29 mouse cellular contexts compared by ENCODE assay signal in the genomic region with DNA sequence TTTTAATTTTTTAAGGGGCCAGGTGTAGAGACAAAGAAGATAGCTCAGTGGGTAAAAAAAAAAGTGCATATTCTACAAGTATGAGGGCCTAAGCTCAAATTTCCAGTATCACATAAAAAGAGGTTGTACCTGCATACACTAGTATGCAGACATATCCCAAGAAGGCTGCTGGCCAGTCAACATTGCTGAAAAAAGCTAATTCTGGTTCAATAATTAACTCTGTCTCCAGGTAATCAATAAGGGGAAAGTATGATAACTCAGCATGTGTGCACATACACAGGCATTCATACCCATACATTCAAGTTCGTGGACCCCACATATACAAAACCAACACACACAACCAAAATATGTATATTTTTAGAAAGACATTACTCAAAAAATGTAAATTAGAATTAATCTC.
"Had no signal": no experiment of that assay in that cellular context is flagged by ENCODE, and none has a peak within 500 bp of the region (broad histone marks: within the 10 kb centered on the region; RNA-seq: fewer than 3 reads in every experiment).

No protein-coding gene starts in this region.

- H3K36me3 ChIP-seq: forebrain, embryonic 12.5 days had no signal

- H3K27me3 ChIP-seq: embryonic facial prominence, embryonic 12.5 days; embryonic facial prominence, embryonic 13.5 days; embryonic facial prominence, embryonic 15.5 days; forebrain, embryonic 12.5 days; forebrain, embryonic 13.5 days; forebrain, embryonic 15.5 days had no signal

- H3K9me3 ChIP-seq: embryonic facial prominence, embryonic 10.5 days; embryonic facial prominence, embryonic 12.5 days; embryonic facial prominence, embryonic 13.5 days; embryonic facial prominence, embryonic 15.5 days; forebrain, embryonic 10.5 days; forebrain, embryonic 12.5 days; forebrain, embryonic 13.5 days; forebrain, embryonic 15.5 days had no signal

- H3K9ac ChIP-seq: embryonic facial prominence, embryonic 12.5 days; embryonic facial prominence, embryonic 13.5 days; embryonic facial prominence, embryonic 15.5 days; forebrain, embryonic 12.5 days; forebrain, embryonic 13.5 days; forebrain, embryonic 15.5 days; forebrain, postnatal 0 days had no signal

- ATAC-seq: forebrain, embryonic 13.5 days; forebrain, embryonic 14.5 days; forebrain, embryonic 15.5 days; forebrain, embryonic 16.5 days; forebrain, postnatal 0 days had no signal

- DNase-seq: cerebellum, adult 2 months; cerebellum, adult 8-10 months; cerebellum, adult 9-10 months; cerebellum, adult 9-11 months; cerebellum, postnatal 10 days; cerebellum, postnatal 14 days; cerebellum, postnatal 25 days; cerebellum, postnatal 36 days; embryo, embryonic 11 days; forebrain, postnatal 0 days; gastrocnemius, adult 2 months; gastrocnemius, postnatal 10 days; gastrocnemius, postnatal 14 days; gastrocnemius, postnatal 25 days; gastrocnemius, postnatal 36 days; heart, adult 11 months; heart, adult 18-20 months; heart, adult 2 months had no signal

- H3K4me2 ChIP-seq: embryonic facial prominence, embryonic 12.5 days; embryonic facial prominence, embryonic 13.5 days; embryonic facial prominence, embryonic 15.5 days; forebrain, embryonic 12.5 days; forebrain, embryonic 13.5 days; forebrain, embryonic 15.5 days had no signal

- H3K4me1 ChIP-seq: embryonic facial prominence, embryonic 10.5 days; embryonic facial prominence, embryonic 12.5 days; embryonic facial prominence, embryonic 13.5 days; embryonic facial prominence, embryonic 15.5 days; forebrain, embryonic 10.5 days; forebrain, embryonic 12.5 days; forebrain, embryonic 13.5 days; forebrain, embryonic 15.5 days had no signal

- H3K4me3 ChIP-seq: embryonic facial prominence, embryonic 10.5 days; embryonic facial prominence, embryonic 12.5 days; embryonic facial prominence, embryonic 13.5 days; embryonic facial prominence, embryonic 15.5 days; erythroblast, embryonic 14.5 days; forebrain, embryonic 10.5 days; forebrain, embryonic 12.5 days; forebrain, embryonic 13.5 days; forebrain, embryonic 15.5 days; gastrocnemius, adult 2 months; heart, adult 2 months had no signal

- H3K27ac ChIP-seq: embryonic facial prominence, embryonic 10.5 days; embryonic facial prominence, embryonic 12.5 days; embryonic facial prominence, embryonic 13.5 days; embryonic facial prominence, embryonic 15.5 days; forebrain, embryonic 10.5 days; forebrain, embryonic 12.5 days; forebrain, embryonic 13.5 days; forebrain, embryonic 15.5 days; gastrocnemius, adult 2 months had no signal
